Mouse (Mus musculus) limb, embryonic 13.5 days (tissue): ENCODE results near the gene Haus4. TPM values are rescaled to one million over a fixed set of nuclear protein-coding genes. Genes with fewer than 3 reads are reported as not detected.

Experiments
- ATAC-seq: fragments of 200-750 bp; cut with Nextera tagmentation; 2 replicates; pipeline ENCODE4 v1.8.0; 2017; ENCODE audit warnings: low read depth, moderate number of reproducible peaks, moderate TSS enrichment; ENCODE audit not compliant: low FRiP score
- H3K27ac ChIP-seq: fragments of 300-500 bp; sonication (generic); 2 replicates; pipeline ENCODE4 v1.5.1; 2015; ENCODE audit warnings: inconsistent platforms, mild to moderate bottlenecking, moderate library complexity
- H3K27me3 ChIP-seq: fragments of 300-500 bp; sonication (generic); 2 replicates; pipeline ENCODE4 v1.6.1; 2015; ENCODE audit warnings: mild to moderate bottlenecking, inconsistent platforms
- H3K36me3 ChIP-seq: fragments of 300-500 bp; sonication (generic); 2 replicates; pipeline ENCODE4 v1.6.1; 2015; ENCODE audit warnings: inconsistent platforms, mild to moderate bottlenecking, moderate library complexity
- H3K4me1 ChIP-seq: fragments of 300-500 bp; sonication (generic); 2 replicates; pipeline ENCODE4 v1.6.1; 2015; ENCODE audit warnings: inconsistent platforms
- H3K4me2 ChIP-seq: fragments of 300-500 bp; sonication (generic); replicated peaks from 2 replicates; pipeline ENCODE4 v1.6.1; 2015; ENCODE audit warnings: inconsistent platforms, mild to moderate bottlenecking, moderate library complexity
- H3K4me3 ChIP-seq: fragments of 300-500 bp; sonication (generic); 2 replicates; pipeline ENCODE4 v1.5.1; 2015; ENCODE audit warnings: moderate library complexity, mild to moderate bottlenecking, inconsistent platforms
- H3K9ac ChIP-seq: fragments of 300-500 bp; sonication (generic); 2 replicates; pipeline ENCODE4 v1.6.1; 2015; ENCODE audit warnings: mild to moderate bottlenecking, inconsistent platforms
- H3K9me3 ChIP-seq: fragments of 300-500 bp; sonication (generic); 2 replicates; pipeline ENCODE4 v1.6.1; 2016; ENCODE audit warnings: inconsistent platforms
- WGBS: fragments of 180-500 bp; shearing (Covaris S2); methylation state at CpG from one replicate; pipeline ENCODE4 v1.1.7; 2015; 5-methylcytosine and 5-hydroxymethylcytosine counted together
- polyA plus RNA-seq: library from polyadenylated mRNA; unstranded; fragments of >200 nt; fragmentation: Nextera tagmentation; extraction: Ambion mirVana; gene quantifications from 2 replicates; pipeline ENCODE4 v1.2.1, GENCODE M21; 2015

Gene Haus4
- polyA plus RNA-seq, 1 experiment from 2014 or later: 51.0 TPM

DNA sequence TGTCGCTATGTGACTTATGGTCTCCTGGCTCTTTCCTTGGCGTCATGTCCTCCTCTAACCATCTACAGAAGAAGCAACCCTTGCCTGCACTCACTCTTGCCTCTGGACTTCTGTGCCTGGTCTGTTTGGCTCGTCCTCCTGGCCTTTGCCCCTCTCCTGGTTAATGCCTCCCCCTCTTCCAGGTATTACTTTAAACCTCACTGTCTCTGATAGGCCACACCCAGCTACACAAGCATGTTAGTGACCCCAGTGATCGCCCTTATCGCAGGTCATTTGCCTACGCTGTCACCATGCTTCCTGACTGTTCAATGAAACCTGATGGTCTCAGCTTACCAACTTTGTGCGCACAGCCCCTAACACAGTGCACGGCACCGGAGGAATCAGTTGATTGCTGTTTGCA is 28.1 kb upstream of the Haus4 start:
- no peaks in the 10 kb centered on the region for H3K9me3 ChIP-seq
- H3K27me3 ChIP-seq: no peaks in the 10 kb centered on the region
- no peak overlapping the region for H3K27ac ChIP-seq
- H3K4me2 ChIP-seq: no peak overlapping the region
- H3K9ac ChIP-seq: no peak overlapping the region
- peaks cover 30% of the 10 kb centered on the region for H3K36me3 ChIP-seq
- H3K4me3 ChIP-seq: no peak overlapping the region
- ATAC-seq: no peak
- peaks cover 7% of the 10 kb centered on the region; the same call in 1 of the 2 replicates for H3K4me1 ChIP-seq
- 89% methylated on average over 9 of the region's 9 CpGs for WGBS

GRCm38 (mm10) chr14:54579638-54580037 is 25.2 kb upstream of the Haus4 start:
- H3K36me3 ChIP-seq: peaks cover 13% of the 10 kb centered on the region
- no peak for ATAC-seq
- H3K9me3 ChIP-seq: no peaks in the 10 kb centered on the region
- no peak overlapping the region for H3K9ac ChIP-seq
- 74% methylated on average over 7 of the region's 7 CpGs for WGBS
- H3K4me3 ChIP-seq: no peak overlapping the region
- peaks cover 13% of the 10 kb centered on the region for H3K4me1 ChIP-seq
- no peaks in the 10 kb centered on the region for H3K27me3 ChIP-seq
- H3K27ac ChIP-seq: no peak overlapping the region
- no peak overlapping the region for H3K4me2 ChIP-seq

DNA sequence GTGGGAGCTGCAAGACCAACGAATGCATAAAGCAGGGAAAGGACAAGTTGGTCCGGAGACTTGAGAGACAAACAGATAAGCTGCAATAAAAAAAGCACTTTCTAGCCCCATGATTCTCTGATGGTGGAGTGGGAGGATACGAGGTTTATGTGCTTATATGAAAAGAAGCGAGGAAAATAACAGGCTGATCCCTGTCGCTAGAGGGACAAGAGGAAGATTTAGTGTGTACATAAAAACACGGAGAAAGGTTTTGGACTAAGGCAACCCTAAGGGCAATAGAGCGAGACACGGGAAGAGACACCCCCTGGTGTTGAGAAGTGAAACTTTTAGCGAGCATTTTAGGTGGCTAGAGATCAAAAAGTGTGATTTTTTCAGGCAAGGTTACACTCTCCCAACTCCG is 23.6 kb upstream of the Haus4 start:
- WGBS: under 1% methylated on average over 10 of the region's 10 CpGs
- Histone ChIP-seq H3K4me2 (peak overlapping the region; percentile 91), H3K9me3 (no peaks in the 10 kb centered on the region), H3K4me1 (peaks cover 29% of the 10 kb centered on the region), H3K36me3 (peaks cover 12% of the 10 kb centered on the region), H3K4me3 (peak overlapping the region; percentile 99), H3K9ac (peak overlapping the region; percentile 99), H3K27me3 (no peaks in the 10 kb centered on the region), H3K27ac (peak overlapping the region; percentile 95)
- ATAC-seq: peak; percentile 7; the same call in 1 of the 2 replicates

DNA sequence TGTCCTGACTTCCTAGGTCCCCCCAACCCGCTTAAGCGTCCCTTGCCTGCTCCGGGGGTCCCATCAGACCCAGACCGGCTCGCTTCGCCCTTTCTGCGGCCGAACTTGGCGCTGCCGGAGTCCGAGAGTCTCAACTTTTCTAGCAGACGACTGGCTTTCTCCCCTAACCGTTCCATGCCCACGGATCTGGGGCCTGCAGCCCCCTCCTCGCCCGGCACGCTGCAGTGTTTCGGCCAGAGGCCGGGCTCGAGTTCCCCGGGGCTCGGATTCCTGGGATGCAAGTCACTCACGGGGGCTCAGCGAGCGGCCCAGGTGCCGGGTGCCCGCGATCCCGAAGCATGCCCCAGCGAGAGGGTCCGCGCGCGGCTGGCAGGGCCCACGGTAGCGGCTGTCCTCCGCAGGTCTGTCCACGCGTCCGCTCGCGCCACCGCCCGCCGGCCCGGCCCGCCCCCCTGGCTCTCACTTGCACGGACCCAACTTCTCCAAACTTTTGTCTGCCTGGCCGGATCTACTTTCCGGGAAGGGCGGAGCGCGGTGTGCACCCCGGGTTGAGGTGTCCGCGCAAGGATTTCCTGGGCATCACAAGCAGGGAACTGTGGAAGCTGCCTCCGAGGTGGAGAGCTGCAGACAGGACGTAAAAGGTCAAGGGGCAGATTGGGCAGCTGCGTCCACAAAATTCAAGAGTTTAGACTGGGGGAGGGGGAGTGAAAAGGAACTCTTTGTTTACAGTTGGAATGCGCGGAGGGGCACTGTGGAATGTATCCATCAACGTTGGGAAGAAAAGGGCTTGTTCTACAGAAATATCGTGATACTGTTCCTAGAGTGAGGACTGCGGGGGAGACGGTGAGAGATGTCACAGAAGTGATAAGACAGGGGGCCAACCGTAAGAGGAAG is 22.9 kb upstream of the Haus4 start, which contains the start of gene Ajuba:
Gene Ajuba, minus strand, starts transcription at position 470 of the 894 bp plus-strand sequence.
- H3K27ac ChIP-seq: peak within 1 kb of the TSS; percentile 95
- no peaks in the 10 kb centered on the region for H3K27me3 ChIP-seq
- under 1% methylated on average over 66 of the region's 66 CpGs for WGBS
- H3K4me2 ChIP-seq: peak within 1 kb of the TSS; percentile 91
- peaks cover 14% of the 10 kb centered on the region for H3K36me3 ChIP-seq
- peak within 1 kb of the TSS; percentile 99 for H3K9ac ChIP-seq
- H3K4me1 ChIP-seq: peaks cover 36% of the 10 kb centered on the region
- ATAC-seq: peak; percentile 75
- H3K4me3 ChIP-seq: peak within 1 kb of the TSS; percentile 99
- H3K9me3 ChIP-seq: no peaks in the 10 kb centered on the region

GRCm38 (mm10) chr14:54576241-54577088 is 22.0 kb upstream of the Haus4 start:
- Histone ChIP-seq H3K27me3 (no peaks in the 10 kb centered on the region), H3K36me3 (peaks cover 23% of the 10 kb centered on the region), H3K4me2 (peak overlapping the region; percentile 91), H3K27ac (peak overlapping the region; percentile 95), H3K9me3 (no peaks in the 10 kb centered on the region), H3K9ac (peak overlapping the region; percentile 99), H3K4me3 (peak overlapping the region; percentile 99), H3K4me1 (peaks cover 41% of the 10 kb centered on the region)
- WGBS: under 1% methylated on average over 83 of the region's 84 CpGs
- no peak for ATAC-seq

DNA sequence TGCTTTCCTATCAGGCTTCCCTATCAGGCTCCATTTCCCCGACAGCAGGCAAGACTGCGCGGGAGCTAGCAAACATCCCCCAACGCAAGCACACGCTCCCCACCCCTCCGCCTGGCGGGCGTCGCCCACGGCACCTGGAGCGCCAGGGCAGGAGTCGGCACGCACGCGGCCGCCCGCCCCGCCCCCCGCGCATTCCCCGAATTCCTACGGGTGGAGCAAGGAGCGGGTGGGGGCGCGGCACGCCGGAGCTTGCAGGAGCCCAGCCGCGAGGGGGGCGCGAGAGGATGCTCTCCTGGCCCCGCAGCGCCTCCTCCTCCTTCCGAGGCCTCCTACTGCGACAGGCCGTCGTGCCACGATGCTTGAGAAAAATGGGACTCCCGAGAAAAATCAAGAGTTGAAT is 21.2 kb upstream of the Haus4 start:
- Histone ChIP-seq H3K36me3 (peaks cover 31% of the 10 kb centered on the region), H3K9ac (peak overlapping the region; percentile 99), H3K4me3 (peak overlapping the region; percentile 99), H3K27me3 (no peaks in the 10 kb centered on the region), H3K4me1 (peaks cover 41% of the 10 kb centered on the region), H3K27ac (peak overlapping the region; percentile 95; the same call in 1 of the 2 replicates), H3K4me2 (peak overlapping the region; percentile 91), H3K9me3 (no peaks in the 10 kb centered on the region)
- peak; percentile 38 for ATAC-seq
- WGBS: under 1% methylated on average over 39 of the region's 39 CpGs

DNA sequence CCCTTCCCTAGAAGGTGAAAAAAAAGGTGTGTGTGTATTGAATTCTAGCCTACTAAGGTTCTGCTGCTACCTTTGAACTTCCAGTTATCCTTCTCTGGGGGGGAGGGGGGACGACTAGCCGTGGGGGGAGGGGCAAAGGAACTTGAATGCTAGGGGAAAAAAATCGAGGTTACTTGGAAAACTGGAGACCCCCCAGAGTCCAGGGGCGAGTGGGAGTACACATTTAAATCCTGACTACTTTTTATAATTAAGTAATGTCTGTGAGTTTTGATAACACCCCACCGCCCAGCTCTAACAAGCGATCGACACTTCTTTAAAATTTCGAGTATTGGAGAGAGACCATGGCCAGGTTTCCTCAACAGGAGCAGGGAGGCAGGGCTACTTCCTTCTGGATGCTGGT is 20.6 kb upstream of the Haus4 start:
- Histone ChIP-seq H3K27ac (peak overlapping the region; percentile 83; the same call in 1 of the 2 replicates), H3K4me1 (peaks cover 44% of the 10 kb centered on the region), H3K27me3 (no peaks in the 10 kb centered on the region), H3K9ac (peak overlapping the region; percentile 99), H3K9me3 (no peaks in the 10 kb centered on the region), H3K36me3 (peaks cover 37% of the 10 kb centered on the region), H3K4me2 (peak overlapping the region; percentile 91), H3K4me3 (peak overlapping the region; percentile 99)
- 2% methylated on average over 8 of the region's 8 CpGs for WGBS
- ATAC-seq: no peak

DNA sequence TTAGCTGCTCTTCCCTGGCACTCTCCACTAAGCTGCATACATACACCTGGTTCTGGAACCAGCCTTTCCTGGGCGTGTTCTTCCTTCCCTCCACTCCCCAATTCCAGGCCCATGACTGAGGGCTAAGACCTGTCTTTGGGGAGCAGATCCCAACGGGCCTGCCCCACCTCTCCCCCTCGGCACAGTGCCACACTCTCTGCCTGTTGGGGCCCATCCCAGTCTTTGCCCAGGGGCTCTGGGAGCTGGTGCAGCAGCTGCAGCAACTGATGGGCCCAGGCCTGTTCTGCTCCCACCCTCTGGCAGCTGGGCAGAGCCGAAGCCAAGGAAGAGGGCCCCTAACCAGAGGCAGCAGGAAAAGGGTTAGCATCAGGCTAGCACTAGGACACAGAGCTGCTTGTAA is 19.8 kb upstream of the Haus4 start:
- Histone ChIP-seq H3K4me1 (peaks cover 44% of the 10 kb centered on the region), H3K27ac (peak overlapping the region; percentile 83), H3K4me2 (peak overlapping the region; percentile 91), H3K9me3 (no peaks in the 10 kb centered on the region), H3K36me3 (peaks cover 44% of the 10 kb centered on the region), H3K9ac (peak overlapping the region; percentile 99), H3K4me3 (peak overlapping the region; percentile 99), H3K27me3 (no peaks in the 10 kb centered on the region)
- WGBS: 17% methylated on average over 4 of the region's 4 CpGs
- no peak for ATAC-seq

DNA sequence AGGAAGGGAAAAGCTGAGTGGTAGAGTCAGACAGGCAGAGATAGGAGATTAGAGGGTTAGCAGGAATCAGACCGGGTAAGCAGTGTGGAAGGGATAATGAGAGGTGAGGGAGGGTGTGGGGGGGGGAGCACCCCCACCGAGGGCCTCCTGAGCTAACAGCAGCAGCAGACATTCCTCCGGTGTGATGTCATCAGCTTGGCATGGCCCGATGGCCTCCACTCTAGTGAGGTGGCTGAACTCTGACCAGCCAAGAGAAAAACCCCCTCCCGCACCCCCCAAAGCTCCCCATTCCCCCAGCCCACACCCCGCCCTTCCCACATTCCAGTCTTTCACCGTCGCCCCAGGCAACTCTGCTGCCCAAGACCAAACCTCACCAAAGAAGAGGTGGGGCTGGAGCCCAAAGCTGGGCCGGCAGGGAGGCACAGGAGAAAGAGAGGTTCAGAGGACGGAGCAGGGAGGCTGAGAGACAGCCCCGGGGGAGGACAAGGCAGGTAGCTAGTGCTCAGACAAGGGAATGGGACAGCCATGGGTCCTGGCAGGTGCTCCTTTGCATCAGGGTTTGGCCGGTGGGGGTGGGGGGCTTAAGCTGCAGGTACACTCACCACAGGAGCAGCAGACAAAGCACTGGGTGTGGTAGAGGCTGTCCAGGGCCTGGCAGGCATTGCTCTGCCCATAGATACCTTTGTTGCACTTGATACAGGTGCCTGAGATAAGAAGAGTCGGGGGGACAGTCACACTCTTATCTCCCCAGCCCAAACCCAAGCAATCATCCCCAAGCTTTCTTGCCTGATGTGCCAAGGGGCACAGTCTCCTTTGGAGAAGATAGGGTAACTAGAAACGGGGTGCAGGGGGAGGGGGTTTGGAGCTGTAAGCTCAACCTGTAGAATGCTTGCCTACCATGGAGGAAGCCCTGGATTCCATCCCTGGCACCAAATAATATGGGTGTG is 18.6 kb upstream of the Haus4 start:
- H3K9ac ChIP-seq: peak overlapping the region; percentile 99
- peak overlapping the region; percentile 99 for H3K4me3 ChIP-seq
- no peak for ATAC-seq
- peak overlapping the region; percentile 91 for H3K4me2 ChIP-seq
- H3K9me3 ChIP-seq: no peaks in the 10 kb centered on the region
- H3K36me3 ChIP-seq: peaks cover 55% of the 10 kb centered on the region
- H3K27me3 ChIP-seq: no peaks in the 10 kb centered on the region
- WGBS: 16% methylated on average over 14 of the region's 14 CpGs
- peaks cover 37% of the 10 kb centered on the region for H3K4me1 ChIP-seq
- H3K27ac ChIP-seq: peak overlapping the region; percentile 83

DNA sequence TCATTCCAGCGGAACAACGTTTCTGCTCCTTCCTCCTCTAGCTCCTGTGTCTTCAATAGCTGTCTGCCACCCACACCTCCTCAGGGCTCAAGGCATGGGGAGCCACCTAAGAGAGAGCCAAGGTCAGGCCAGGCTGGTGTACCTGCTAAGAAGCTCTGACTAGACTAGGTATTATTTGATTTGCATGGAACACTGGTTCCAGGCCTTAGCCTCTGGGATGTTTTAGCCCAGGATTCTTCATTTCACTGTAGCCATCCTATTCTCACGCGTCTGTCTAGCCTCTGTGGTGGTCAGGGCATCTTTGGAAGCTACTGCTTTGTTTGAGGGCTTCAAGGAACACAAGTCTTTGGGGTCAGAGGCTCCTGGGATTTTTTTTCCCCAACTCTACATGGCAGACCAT is 17.7 kb upstream of the Haus4 start:
- peak overlapping the region; percentile 91 for H3K4me2 ChIP-seq
- no peak for ATAC-seq
- peak overlapping the region; percentile 79 for H3K27ac ChIP-seq
- H3K27me3 ChIP-seq: no peaks in the 10 kb centered on the region
- peaks cover 37% of the 10 kb centered on the region for H3K4me1 ChIP-seq
- H3K9ac ChIP-seq: peak overlapping the region; percentile 99; the same call in 1 of the 2 replicates
- H3K4me3 ChIP-seq: peak overlapping the region; percentile 99; the same call in 1 of the 2 replicates
- no peaks in the 10 kb centered on the region for H3K9me3 ChIP-seq
- H3K36me3 ChIP-seq: peaks cover 65% of the 10 kb centered on the region
- 67% methylated on average over 4 of the region's 4 CpGs for WGBS
